Mouse (Mus musculus) limb, embryonic 14.5 days (tissue): ENCODE data around the gene Gab1. TPM values are rescaled to one million over a fixed set of nuclear protein-coding genes. Genes with fewer than 3 reads are reported as not detected.

Source experiments
- ATAC-seq: fragments of 200-750 bp; cut with Nextera tagmentation; 2 replicates; pipeline ENCODE4 v1.8.0; 2017; ENCODE audit warnings: low read depth, moderate number of reproducible peaks, moderate TSS enrichment; ENCODE audit not compliant: low FRiP score
- DNase-seq: peaks from one replicate; pipeline ENCODE4 v3.0.0-alpha.2; 2015; ENCODE audit warnings: low spot score
- H3K27ac ChIP-seq: fragments of 300-500 bp; sonication (generic); replicated peaks from 2 replicates; pipeline ENCODE4 v1.5.1; 2014; ENCODE audit warnings: low read depth, mild to moderate bottlenecking, low read length, moderate library complexity, mixed read lengths
- H3K27me3 ChIP-seq: fragments of 300-500 bp; sonication (generic); 2 replicates; pipeline ENCODE4 v1.6.1; 2014; ENCODE audit warnings: low read length, mixed read lengths; ENCODE audit not compliant: control insufficient read depth, insufficient read depth
- H3K36me3 ChIP-seq: fragments of 300-500 bp; sonication (generic); 2 replicates; pipeline ENCODE4 v1.6.1; 2014; ENCODE audit warnings: mild to moderate bottlenecking, low read length, moderate library complexity, mixed read lengths; ENCODE audit not compliant: control insufficient read depth, insufficient read depth
- H3K4me1 ChIP-seq: fragments of 300-500 bp; sonication (generic); 2 replicates; pipeline ENCODE4 v1.6.1; 2014; ENCODE audit warnings: antibody characterized with exemption, low read length, mixed read lengths; ENCODE audit not compliant: control insufficient read depth, insufficient read depth
- H3K4me2 ChIP-seq: fragments of 300-500 bp; sonication (generic); replicated peaks from 2 replicates; pipeline ENCODE4 v1.6.1; 2014; ENCODE audit warnings: low read depth, mild to moderate bottlenecking, low read length, moderate library complexity; ENCODE audit not compliant: severe bottlenecking
- H3K4me3 ChIP-seq: fragments of 300-500 bp; sonication (generic); replicated peaks from 2 replicates; pipeline ENCODE4 v1.5.1; 2014; ENCODE audit warnings: low read length
- H3K9ac ChIP-seq: fragments of 300-500 bp; sonication (generic); 2 replicates; pipeline ENCODE4 v1.6.1; 2014; ENCODE audit warnings: mild to moderate bottlenecking, low read depth, low read length, moderate library complexity; ENCODE audit not compliant: severe bottlenecking
- H3K9me3 ChIP-seq: fragments of 300-500 bp; sonication (generic); 2 replicates; pipeline ENCODE4 v1.6.1; 2016; ENCODE audit warnings: low read length; ENCODE audit not compliant: control insufficient read depth
- POLR2A ChIP-seq: fragments of 200-500 bp; IDR thresholded peaks from 2 replicates; pipeline ENCODE4 v1.8.0; 2012; ENCODE audit warnings: inconsistent platforms, mild to moderate bottlenecking, moderate library complexity, borderline replicate concordance; ENCODE audit not compliant: insufficient read depth, insufficient read length; ENCODE audit errors: extremely low read depth
- WGBS: fragments of 180-500 bp; shearing (Covaris S2); extraction: QIAGEN DNeasy Blood & Tissue Kit; methylation state at CpG from one replicate; pipeline ENCODE4 v1.1.7; 2014; 5-methylcytosine and 5-hydroxymethylcytosine counted together
- polyA plus RNA-seq, 2 experiments: library from polyadenylated mRNA; depleted of rRNA in 1 of 2; stranded (reverse) in 1 of 2; unstranded in 1 of 2; fragments of >200 nt; fragmentation: Nextera tagmentation in 1 of 2; extraction: Ambion mirVana in 1 of 2; gene quantifications; 2 replicates each; pipeline versions ENCODE4 v1.2.1 to v1.2.3; 2012 to 2014

Gene Gab1
- polyA plus RNA-seq, 2 experiments = 41.3 to 44.8 TPM

DNA sequence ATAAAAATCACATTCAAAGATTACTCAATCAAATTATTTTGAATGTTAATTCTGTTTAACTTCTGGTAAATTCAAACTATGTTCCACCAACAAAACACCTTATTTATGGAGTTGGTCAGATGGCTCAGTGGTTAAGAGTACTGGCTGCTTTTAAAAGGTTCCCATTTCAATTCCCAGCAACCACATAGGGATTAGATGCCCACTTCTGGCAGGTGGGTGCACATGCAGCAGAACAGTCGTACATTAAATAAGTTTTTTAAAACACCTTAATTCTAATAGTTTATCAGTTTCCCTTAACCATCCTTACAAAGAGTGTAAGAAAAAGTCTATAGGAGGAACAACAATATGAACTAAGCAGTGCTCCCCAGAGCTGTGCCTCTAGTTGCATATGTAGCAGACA lies 165.9 kb downstream of the Gab1 start:
- 88% methylated on average over 1 of the region's 1 CpGs for whole genome bisulfite sequencing
- Histone ChIP-seq H3K36me3 (peaks cover 74% of the 10 kb centered on the region), H3K27me3 (no peaks in the 10 kb centered on the region), H3K9ac (no peak overlapping the region), H3K4me2 (no peak overlapping the region), H3K27ac (no peak overlapping the region), H3K4me1 (no peaks in the 10 kb centered on the region), H3K4me3 (no peak overlapping the region), H3K9me3 (no peaks in the 10 kb centered on the region)
- no peak for DNase-seq
- ATAC-seq = no peak
- TF ChIP-seq POLR2A = no peak

Other genes with a start within 250 kb of the Gab1 start
- gene Smarca5, start 141.0 kb downstream of the Gab1 start, polyA plus RNA-seq (2012; rRNA removed) = 19.5 and 24.6 TPM in 2 replicates
- 78.1 and 83.1 TPM in 2 replicates for gene Smarca5, start 141.0 kb downstream of the Gab1 start, polyA plus RNA-seq (2014; fragmentation: Nextera tagmentation; extraction: Ambion mirVana)
- gene Usp38, start 134.4 kb upstream of the Gab1 start, polyA plus RNA-seq (2012; rRNA removed) = 10.9 and 11.6 TPM in 2 replicates
- gene Usp38, start 134.4 kb upstream of the Gab1 start, polyA plus RNA-seq (2014; fragmentation: Nextera tagmentation; extraction: Ambion mirVana) = 22.6 and 24.1 TPM in 2 replicates